Mouse (Mus musculus) heart, embryonic 16.5 days (tissue): ENCODE results near the gene Casc1. TPM values are rescaled to one million over a fixed set of nuclear protein-coding genes. Genes with fewer than 3 reads are reported as not detected.

Experiments used
- ATAC-seq: fragments of 200-750 bp; cut with Nextera tagmentation; replicated peaks from 2 replicates; pipeline ENCODE4 v1.8.0; 2017; ENCODE audit warnings: moderate number of reproducible peaks; ENCODE audit not compliant: insufficient read depth, low FRiP score; ENCODE audit errors: extremely low read depth
- H3K27ac ChIP-seq: fragments of 300-500 bp; sonication (generic); 2 replicates; pipeline ENCODE4 v1.5.1; 2014; ENCODE audit warnings: mild to moderate bottlenecking, low read length, control low read depth, moderate library complexity
- H3K27me3 ChIP-seq: fragments of 300-500 bp; sonication (generic); 2 replicates; pipeline ENCODE4 v1.6.1; 2014; ENCODE audit warnings: low read length, mixed read lengths; ENCODE audit not compliant: control insufficient read depth, insufficient read depth
- H3K36me3 ChIP-seq: fragments of 300-500 bp; sonication (generic); 2 replicates; pipeline ENCODE4 v1.6.1; 2014; ENCODE audit not compliant: control insufficient read depth, insufficient read depth
- H3K4me1 ChIP-seq: fragments of 300-500 bp; sonication (generic); 2 replicates; pipeline ENCODE4 v1.6.1; 2014; ENCODE audit warnings: low read length, mixed read lengths; ENCODE audit not compliant: control insufficient read depth, insufficient read depth
- H3K4me2 ChIP-seq: fragments of 300-500 bp; sonication (generic); 2 replicates; pipeline ENCODE4 v1.6.1; 2014; ENCODE audit warnings: low read depth, mild to moderate bottlenecking, control low read depth, low read length
- H3K4me3 ChIP-seq: fragments of 300-500 bp; sonication (generic); 2 replicates; pipeline ENCODE4 v1.5.1; 2014; ENCODE audit warnings: mild to moderate bottlenecking, control low read depth, low read length
- H3K9ac ChIP-seq: fragments of 300-500 bp; sonication (generic); 2 replicates; pipeline ENCODE4 v1.6.1; 2014; ENCODE audit warnings: low read length, control low read depth
- H3K9me3 ChIP-seq: fragments of 300-500 bp; sonication (generic); replicated peaks from 2 replicates; pipeline ENCODE4 v1.6.1; 2016; ENCODE audit warnings: low read length; ENCODE audit not compliant: control insufficient read depth
- WGBS: fragments of 180-500 bp; shearing (Covaris S2); extraction: QIAGEN DNeasy Blood & Tissue Kit; methylation state at CpG from one replicate; pipeline ENCODE4 v1.1.7; 2014; 5-methylcytosine and 5-hydroxymethylcytosine counted together
- polyA plus RNA-seq: library from polyadenylated mRNA; unstranded; fragments of >200 nt; fragmentation: Nextera tagmentation; extraction: Ambion mirVana; gene quantifications from 2 replicates; pipeline ENCODE4 v1.2.1, GENCODE M21; 2015

Gene Casc1
- polyA plus RNA-seq: 0.53 and 0.74 TPM in 2 replicates

GRCm38 (mm10) chr6:145210816-145211338, at the start of gene Casc1, which contains the start of gene Etfrf1:
Gene Casc1 (minus strand): TSS chr6:145211005.
Gene Etfrf1 (plus strand): TSS chr6:145211134.
- under 1% methylated on average over 36 of the region's 36 CpGs for WGBS
- no peaks in the 10 kb centered on the region for H3K9me3 ChIP-seq
- peak; percentile 100 for ATAC-seq
- H3K4me2 ChIP-seq: peak within 1 kb of the TSS; percentile 90
- no peaks in the 10 kb centered on the region for H3K27me3 ChIP-seq
- peak within 1 kb of the TSS; percentile 99 for H3K27ac ChIP-seq
- peak within 1 kb of the TSS; percentile 98 for H3K9ac ChIP-seq
- H3K36me3 ChIP-seq: peaks cover 3% of the 10 kb centered on the region; the same call in 1 of the 2 replicates
- peak within 1 kb of the TSS; percentile 88 for H3K4me3 ChIP-seq
- H3K4me1 ChIP-seq: peaks cover 15% of the 10 kb centered on the region

DNA sequence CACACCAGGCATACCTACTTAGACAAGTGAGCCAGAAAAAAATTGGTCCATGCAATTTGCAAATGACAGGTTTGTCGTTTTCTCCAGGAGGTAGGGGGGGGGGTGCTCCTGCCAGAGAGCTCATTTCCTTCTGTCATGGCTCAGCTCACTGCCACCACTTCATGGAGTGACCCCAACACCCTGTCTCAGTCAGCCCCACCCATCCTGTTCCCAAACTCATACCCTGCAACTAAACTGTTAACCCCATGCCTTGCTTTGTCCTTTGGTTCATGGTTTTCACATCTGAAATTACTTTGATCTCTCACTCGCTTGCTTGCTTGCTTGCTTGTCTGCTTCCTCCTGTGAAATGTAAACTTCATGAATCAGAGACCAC, 45.9 kb upstream of the Casc1 start:
- no peaks in the 10 kb centered on the region for H3K9me3 ChIP-seq
- 47% methylated on average over 2 of the region's 2 CpGs for WGBS
- ATAC-seq: no peak
- peaks cover 20% of the 10 kb centered on the region for H3K27me3 ChIP-seq
- H3K4me1 ChIP-seq: no peaks in the 10 kb centered on the region
- H3K27ac ChIP-seq: no peak overlapping the region
- no peak overlapping the region for H3K4me3 ChIP-seq
- H3K4me2 ChIP-seq: no peak overlapping the region
- H3K36me3 ChIP-seq: no peaks in the 10 kb centered on the region
- H3K9ac ChIP-seq: no peak overlapping the region

GRCm38 (mm10) chr6:145255952-145256700, 45.3 kb upstream of the Casc1 start:
- Histone ChIP-seq H3K4me1 (no peaks in the 10 kb centered on the region), H3K36me3 (no peaks in the 10 kb centered on the region), H3K27ac (no peak overlapping the region), H3K9me3 (no peaks in the 10 kb centered on the region), H3K4me3 (no peak overlapping the region), H3K9ac (no peak overlapping the region), H3K4me2 (no peak overlapping the region), H3K27me3 (peaks cover 20% of the 10 kb centered on the region)
- 63% methylated on average over 13 of the region's 13 CpGs for WGBS
- ATAC-seq: no peak

- ATAC-seq: no peak
- Histone ChIP-seq H3K27ac (peak overlapping the region; percentile 70; the same call in 1 of the 2 replicates), H3K36me3 (no peaks in the 10 kb centered on the region), H3K4me3 (peak overlapping the region; percentile 93), H3K27me3 (peaks cover 17% of the 10 kb centered on the region), H3K9ac (peak overlapping the region; percentile 95), H3K4me1 (peaks cover 11% of the 10 kb centered on the region), H3K9me3 (no peaks in the 10 kb centered on the region), H3K4me2 (peak overlapping the region; percentile 91)
- WGBS: 15% methylated on average over 16 of the region's 16 CpGs
These were observed 40.0 kb upstream of the Casc1 start for GRCm38 (mm10) chr6:145250820-145251219.

GRCm38 (mm10) chr6:145250185-145250791, 39.5 kb upstream of the Casc1 start, which contains the start of gene Kras:
Gene Kras (minus strand): TSS chr6:145250239.
- WGBS: under 1% methylated on average over 60 of the region's 83 CpGs
- Histone ChIP-seq H3K27ac (peak within 1 kb of the TSS; percentile 70), H3K4me3 (peak within 1 kb of the TSS; percentile 93), H3K4me2 (peak within 1 kb of the TSS; percentile 95), H3K4me1 (peaks cover 11% of the 10 kb centered on the region), H3K36me3 (no peaks in the 10 kb centered on the region), H3K27me3 (peaks cover 17% of the 10 kb centered on the region), H3K9me3 (no peaks in the 10 kb centered on the region), H3K9ac (peak within 1 kb of the TSS; percentile 95)
- peak; percentile 92 for ATAC-seq

- Histone ChIP-seq H3K27me3 (peaks cover 17% of the 10 kb centered on the region), H3K9me3 (no peaks in the 10 kb centered on the region), H3K4me3 (peak overlapping the region; percentile 93), H3K4me1 (peaks cover 11% of the 10 kb centered on the region), H3K27ac (peak overlapping the region; percentile 70), H3K4me2 (peak overlapping the region; percentile 95), H3K9ac (peak overlapping the region; percentile 95), H3K36me3 (peaks cover 3% of the 10 kb centered on the region)
- peak; percentile 50 for ATAC-seq
- WGBS: under 1% methylated on average over 67 of the region's 124 CpGs
These were observed 38.7 kb upstream of the Casc1 start for GRCm38 (mm10) chr6:145249291-145250184.

DNA sequence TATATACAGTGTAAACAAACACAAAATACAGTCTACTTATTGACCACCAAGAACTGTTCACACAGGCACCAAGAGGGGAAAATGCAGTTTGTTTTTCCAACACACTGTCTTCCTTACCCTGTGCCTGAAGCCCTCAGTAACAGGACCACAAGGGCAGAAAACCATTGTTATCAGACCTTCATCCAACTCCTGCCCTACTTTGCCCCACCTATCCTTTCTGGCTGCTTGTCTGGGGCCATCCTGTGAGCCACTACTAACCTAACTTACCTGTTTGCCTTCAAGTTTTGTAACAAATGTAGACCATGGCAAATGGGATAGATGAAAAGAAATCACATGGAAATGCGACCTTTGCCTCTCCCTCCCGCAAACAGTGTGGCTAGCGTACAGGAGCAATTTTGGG, 37.1 kb upstream of the Casc1 start:
- no peak overlapping the region for H3K9ac ChIP-seq
- 87% methylated on average over 3 of the region's 3 CpGs for WGBS

GRCm38 (mm10) chr6:145246841-145247240, 36.0 kb upstream of the Casc1 start:
- Histone ChIP-seq H3K4me2 (no peak overlapping the region), H3K4me1 (peaks cover 11% of the 10 kb centered on the region), H3K36me3 (peaks cover 4% of the 10 kb centered on the region), H3K27me3 (0 out of 2 replicates have a peak, but pooled peaks cover 2% of the 10 kb centered on the region), H3K9me3 (no peaks in the 10 kb centered on the region), H3K27ac (no peak overlapping the region), H3K9ac (no peak overlapping the region), H3K4me3 (no peak overlapping the region)
- 79% methylated on average over 5 of the region's 5 CpGs for WGBS
- ATAC-seq: no peak

More for the DNA sequence above, 37.1 kb upstream of the Casc1 start:
- Histone ChIP-seq H3K4me3 (no peak overlapping the region), H3K4me2 (peak overlapping the region; percentile 34), H3K36me3 (peaks cover 4% of the 10 kb centered on the region), H3K27me3 (peaks cover 10% of the 10 kb centered on the region), H3K27ac (no peak overlapping the region), H3K4me1 (peaks cover 11% of the 10 kb centered on the region), H3K9me3 (no peaks in the 10 kb centered on the region)
- no peak for ATAC-seq
